Mouse (Mus musculus): Measurements from ENCODE around the gene Mmp12. TPM values are rescaled to one million over a fixed set of nuclear protein-coding genes. Genes with fewer than 3 reads are reported as not detected.
"Not testable (repeated sequence)": the region's sequence is repeated elsewhere in the genome, so short reads cannot be mapped to it uniquely, and the experiment has no call there.

Gene Mmp12
- polyA plus RNA-seq, 1 experiment, result not detected

DNA sequence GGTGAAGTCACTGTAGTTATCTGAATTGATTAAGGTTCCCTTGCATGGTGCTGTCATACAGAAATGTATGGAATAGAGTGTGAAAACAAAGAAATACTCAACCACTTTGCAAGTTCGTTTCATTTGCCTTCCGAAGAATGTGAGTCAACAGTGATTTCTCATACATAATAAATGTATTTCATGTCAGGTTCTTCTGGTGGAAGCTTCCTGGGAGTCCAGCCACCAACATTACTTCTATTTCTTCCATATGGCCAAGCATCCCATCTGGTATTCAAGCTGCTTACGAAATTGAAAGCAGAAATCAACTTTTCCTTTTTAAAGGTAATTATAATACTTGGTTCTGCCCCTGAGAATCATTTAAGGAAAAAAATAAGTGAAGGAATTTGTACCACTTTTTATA lies 10.4 kb downstream of the Mmp12 start:
- H3K4me3 ChIP-seq (ENCODE audit: insufficient read depth, poor library complexity, severe bottlenecking), result no peak overlapping the region
- no peaks in the 10 kb centered on the region for H3K27me3 ChIP-seq (ENCODE audit: control insufficient read depth, insufficient read depth, insufficient read length)
- H3K79me2 ChIP-seq (ENCODE audit: control insufficient read depth, insufficient read depth), result no peaks in the 10 kb centered on the region
- H3ac ChIP-seq (ENCODE audit: control insufficient read depth, insufficient read length, low read depth), result no peak overlapping the region
- no peaks in the 10 kb centered on the region for H3K36me3 ChIP-seq (ENCODE audit: control insufficient read depth, insufficient read depth)
- TF ChIP-seq MYOG (IDR thresholded peaks at IDR 0.05; ENCODE audit: control insufficient read depth, extremely low read depth, insufficient read length) (no peak), MAX (IDR thresholded peaks at IDR 0.05) (no peak), CTCF (IDR thresholded peaks at IDR 0.05; ENCODE audit: control insufficient read depth, insufficient read depth, insufficient read length) (no peak), USF1 (IDR thresholded peaks at IDR 0.05; ENCODE audit: low read depth) (no peak), CEBPB (IDR thresholded peaks at IDR 0.05; ENCODE audit: low read depth) (no peak), FOSL1 (IDR thresholded peaks at IDR 0.05; ENCODE audit: insufficient read depth, low read length, poor library complexity, severe bottlenecking) (no peak), MYOD1 (IDR thresholded peaks at IDR 0.05; ENCODE audit: control insufficient read depth, insufficient read length, low read depth) (no peak)
- H3K79me3 ChIP-seq (ENCODE audit: low read depth), result no peaks in the 10 kb centered on the region

DNA sequence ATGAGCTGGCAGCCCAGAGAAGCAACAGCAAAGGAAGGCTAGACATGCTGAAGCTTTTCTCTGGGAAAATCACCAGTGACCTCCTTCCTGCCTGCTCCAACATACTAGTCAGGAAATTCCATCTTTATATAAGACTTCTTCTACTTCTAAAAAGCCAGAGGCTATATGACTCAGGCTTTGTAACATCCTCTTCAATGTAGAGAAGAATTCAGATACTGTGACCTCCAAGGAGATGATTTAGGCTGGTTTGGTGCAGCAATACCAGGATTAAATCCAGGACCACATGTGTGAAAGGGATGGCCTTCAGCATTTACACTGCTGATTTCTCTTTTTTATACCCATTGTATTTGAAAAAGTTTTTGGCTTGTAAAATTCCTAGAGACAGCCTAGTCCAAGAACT lies 43.8 kb downstream of the Mmp12 start, which contains the start of gene Mmp1b:
Gene Mmp1b, minus strand, starts transcription at position 101 of the 400 bp plus-strand sequence.
- Histone ChIP-seq H3K36me3 (ENCODE audit: control insufficient read depth, insufficient read depth) (no peaks in the 10 kb centered on the region), H3K4me3 (ENCODE audit: insufficient read depth, poor library complexity, severe bottlenecking) (no peak within 1 kb of the TSS), H3ac (ENCODE audit: control insufficient read depth, insufficient read length, low read depth) (no peak within 1 kb of the TSS), H3K79me2 (ENCODE audit: control insufficient read depth, insufficient read depth) (no peaks in the 10 kb centered on the region), H3K79me3 (ENCODE audit: low read depth) (no peaks in the 10 kb centered on the region), H3K27me3 (ENCODE audit: control insufficient read depth, insufficient read depth, insufficient read length) (no peaks in the 10 kb centered on the region)
- TF ChIP-seq CTCF (IDR thresholded peaks at IDR 0.05; ENCODE audit: control insufficient read depth, insufficient read depth, insufficient read length), result no peak
- TF ChIP-seq MAX (IDR thresholded peaks at IDR 0.05), result no peak
- no peak for TF ChIP-seq CEBPB (IDR thresholded peaks at IDR 0.05; ENCODE audit: low read depth)
- TF ChIP-seq MYOG (IDR thresholded peaks at IDR 0.05; ENCODE audit: control insufficient read depth, extremely low read depth, insufficient read length), result no peak
- TF ChIP-seq USF1 (IDR thresholded peaks at IDR 0.05; ENCODE audit: low read depth), result no peak
- no peak for TF ChIP-seq FOSL1 (IDR thresholded peaks at IDR 0.05; ENCODE audit: insufficient read depth, low read length, poor library complexity, severe bottlenecking)
- TF ChIP-seq MYOD1 (IDR thresholded peaks at IDR 0.05; ENCODE audit: control insufficient read depth, insufficient read length, low read depth), result no peak

DNA sequence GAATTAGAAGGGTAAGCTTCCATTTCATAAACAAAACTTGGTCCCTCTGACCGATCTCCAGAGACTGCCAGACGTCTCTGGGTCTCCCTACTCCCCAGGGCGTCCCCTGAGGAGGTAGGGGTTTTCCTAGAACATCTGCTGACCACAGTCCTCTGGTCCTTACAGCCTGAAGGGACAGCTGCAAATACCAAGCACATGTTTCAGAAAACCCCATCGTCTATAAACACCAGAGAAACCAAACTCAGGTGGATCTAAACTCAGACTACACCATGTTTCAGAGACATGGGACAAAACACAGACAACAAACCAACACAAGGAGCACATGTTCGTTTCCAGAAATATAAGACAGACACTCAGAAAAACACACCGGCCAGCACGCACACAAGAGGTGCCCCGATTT lies 52.4 kb downstream of the Mmp12 start:
- H3K79me3 ChIP-seq (ENCODE audit: low read depth); H3K4me3 ChIP-seq (ENCODE audit: insufficient read depth, poor library complexity, severe bottlenecking); H3K27me3 ChIP-seq (ENCODE audit: control insufficient read depth, insufficient read depth, insufficient read length); H3K79me2 ChIP-seq (ENCODE audit: control insufficient read depth, insufficient read depth); H3K36me3 ChIP-seq (ENCODE audit: control insufficient read depth, insufficient read depth); H3ac ChIP-seq (ENCODE audit: control insufficient read depth, insufficient read length, low read depth): not testable (repeated sequence)

Other genes starting within 250 kb of the Mmp12 start
- 0.63 TPM for gene Dync2h1, start 159.9 kb upstream of the Mmp12 start, polyA plus RNA-seq (2012; fragmentation: generic; extraction: Trizol)
- gene Dcun1d5, start 159.9 kb upstream of the Mmp12 start, polyA plus RNA-seq (2012; fragmentation: generic; extraction: Trizol), result 52.0 TPM
- 0.04 TPM for gene Mmp13, start 71.9 kb upstream of the Mmp12 start, polyA plus RNA-seq (2012; fragmentation: generic; extraction: Trizol)
- gene Mmp1b, start 43.7 kb downstream of the Mmp12 start, polyA plus RNA-seq (2012; fragmentation: generic; extraction: Trizol), result not detected
- 0.07 TPM for gene Mmp3, start 101.4 kb downstream of the Mmp12 start, polyA plus RNA-seq (2012; fragmentation: generic; extraction: Trizol)
- 0.21 TPM for gene Mmp10, start 158.0 kb downstream of the Mmp12 start, polyA plus RNA-seq (2012; fragmentation: generic; extraction: Trizol)
- gene Mmp8, start 214.1 kb downstream of the Mmp12 start, polyA plus RNA-seq (2012; fragmentation: generic; extraction: Trizol), result not detected
- gene Mmp27, start 227.0 kb downstream of the Mmp12 start, polyA plus RNA-seq (2012; fragmentation: generic; extraction: Trizol), result not detected

All from C2C12 (cell line).